Mouse (Mus musculus) CD4-positive, CD25-positive, alpha-beta regulatory T cell, adult 2 months (primary cell): ENCODE data around the gene Cbfb.
"Not testable (repeated sequence)": the region's sequence is repeated elsewhere in the genome, so short reads cannot be mapped to it uniquely, and the experiment has no call there.

ENCODE experiments used
- DNase-seq: peaks from one replicate; pipeline ENCODE4 v3.0.0-alpha.2; 2012; ENCODE audit warnings: low read depth, low spot score

The Cbfb gene

DNA sequence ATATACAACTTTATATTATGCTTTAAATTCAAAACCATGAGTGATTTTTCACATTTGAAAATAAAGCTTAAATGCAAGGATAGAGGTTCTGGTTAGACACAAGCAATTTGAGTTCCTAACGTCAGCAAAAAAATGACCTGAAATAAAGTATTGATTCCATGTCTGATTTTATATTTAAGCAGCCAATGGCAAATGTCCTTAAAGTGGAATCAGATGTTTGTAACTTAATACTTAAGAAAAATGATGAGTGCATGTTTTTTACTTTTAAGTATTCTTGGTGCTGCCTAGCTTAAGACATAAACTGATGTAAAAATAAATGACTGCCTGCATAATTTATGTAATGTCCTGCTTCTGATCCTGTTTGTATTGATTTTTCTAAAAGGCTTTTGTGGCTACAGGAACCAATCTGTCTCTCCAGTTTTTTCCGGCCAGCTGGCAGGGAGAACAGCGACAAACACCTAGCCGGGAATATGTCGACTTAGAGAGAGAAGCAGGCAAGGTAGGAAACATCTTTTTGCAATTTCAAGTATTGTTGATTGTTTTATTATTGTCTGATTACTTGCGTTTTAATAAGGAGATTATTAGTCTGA lies 7.8 kb downstream of the Cbfb start:
- DNase-seq = no peak

DNA sequence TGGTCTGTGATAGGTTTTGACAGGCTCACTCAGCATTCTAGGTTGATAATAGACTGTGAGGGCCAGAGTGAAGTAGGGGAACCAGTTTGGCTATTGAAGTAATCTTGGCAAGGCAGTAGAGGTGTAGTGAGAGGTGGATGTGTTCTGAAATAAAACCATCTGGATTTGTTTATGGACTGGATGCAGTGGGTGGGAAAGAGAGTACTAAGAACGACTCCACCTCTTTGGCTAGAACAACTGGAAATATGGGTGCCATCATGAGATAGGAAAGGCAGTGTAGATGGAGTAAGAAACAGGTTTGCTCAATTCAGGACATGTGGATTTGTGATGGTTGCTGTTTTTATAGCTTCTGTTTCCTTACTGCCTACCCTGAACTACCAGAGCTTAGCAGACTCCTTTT lies 11.7 kb downstream of the Cbfb start:
- no peak for DNase-seq

- DNase-seq = no peak
Observed at GRCm38 (mm10) chr8:105186467-105187005, 16.1 kb downstream of the Cbfb start.

- no peak for DNase-seq
Observed at GRCm38 (mm10) chr8:105192182-105192581, 21.7 kb downstream of the Cbfb start.

- DNase-seq = no peak
Observed at GRCm38 (mm10) chr8:105205748-105206147, 35.3 kb downstream of the Cbfb start.

- no peak for DNase-seq
Observed at GRCm38 (mm10) chr8:105206766-105207275, 36.3 kb downstream of the Cbfb start.

DNA sequence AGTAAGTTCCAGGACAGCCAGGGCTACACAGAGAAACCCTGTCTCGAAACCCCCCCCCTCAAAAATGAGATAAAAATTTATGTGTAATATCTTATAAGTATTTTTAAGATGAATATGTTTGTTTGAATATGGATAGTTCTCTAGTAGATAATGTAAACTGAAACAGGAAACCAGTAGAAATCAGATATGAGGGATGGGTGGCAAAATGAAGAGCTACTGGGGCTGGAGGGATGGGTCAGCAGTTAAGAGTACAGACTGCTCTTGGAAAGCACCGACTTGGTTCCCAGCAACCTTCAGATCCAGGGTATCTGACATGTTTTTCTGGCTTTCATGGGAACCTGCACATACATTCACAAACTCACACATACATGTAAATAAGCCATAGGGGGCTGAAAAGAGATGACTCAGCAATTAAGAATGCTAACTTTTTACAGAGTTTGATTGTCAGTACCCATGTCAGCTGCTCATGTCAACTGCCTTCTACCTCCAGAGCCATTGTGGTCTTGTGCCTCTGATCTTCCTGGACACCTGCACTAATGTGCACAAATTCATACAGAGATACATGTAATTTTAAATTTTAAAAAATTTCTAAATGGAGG lies 37.3 kb downstream of the Cbfb start:
- DNase-seq = no peak

GRCm38 (mm10) chr8:105209153-105210110 lies 39.0 kb downstream of the Cbfb start:
- no peak for DNase-seq

DNA sequence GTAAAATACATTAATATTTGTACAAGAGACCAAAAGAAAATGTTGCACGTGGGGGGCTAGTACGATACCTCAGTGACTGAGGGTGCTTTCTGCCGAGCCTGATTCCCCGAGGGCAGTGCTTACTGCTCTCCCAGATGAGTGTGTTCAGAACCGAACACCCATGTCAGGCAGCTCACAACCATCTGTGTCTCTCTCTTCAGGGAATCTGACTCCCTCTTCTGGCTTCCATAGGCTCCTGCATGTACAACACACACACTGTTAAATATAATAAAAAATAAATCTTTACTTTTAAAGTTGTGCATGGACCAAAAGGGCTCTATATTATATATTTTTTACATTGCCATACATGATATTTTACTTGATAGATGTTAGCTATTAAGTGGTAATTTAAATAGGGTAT lies 43.6 kb downstream of the Cbfb start:
- peak; percentile 8 for DNase-seq

DNA sequence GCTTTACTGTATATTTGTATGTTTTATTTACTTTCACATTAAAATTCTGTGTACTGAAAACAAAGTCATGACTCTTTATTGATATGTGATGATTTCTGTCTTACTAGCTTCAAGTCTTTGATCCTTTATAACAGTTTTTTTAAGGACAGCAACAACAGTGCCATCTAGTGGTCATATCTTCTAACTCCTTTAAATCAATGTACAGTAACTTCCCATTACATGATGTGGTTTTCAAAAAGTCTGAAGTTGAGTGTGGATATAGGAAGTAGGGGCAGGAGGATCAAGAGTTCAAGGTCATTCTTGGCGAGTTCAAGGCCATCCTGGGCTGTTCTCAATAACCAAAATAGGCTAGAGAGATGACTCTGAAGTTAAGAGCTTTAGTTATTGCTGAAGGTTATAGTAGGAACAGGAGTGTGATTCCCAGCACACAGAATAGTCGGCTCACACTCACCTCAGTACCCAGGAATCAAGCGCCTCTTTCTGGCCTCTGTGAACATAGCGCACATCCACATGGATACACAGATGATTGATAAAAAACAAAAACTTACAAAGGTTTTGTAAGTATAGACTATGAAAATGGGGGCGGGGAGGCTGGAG lies 47.5 kb downstream of the Cbfb start:
- peak; percentile 76 for DNase-seq

- no peak for DNase-seq
Observed at GRCm38 (mm10) chr8:105223850-105224249, 53.4 kb downstream of the Cbfb start.

DNA sequence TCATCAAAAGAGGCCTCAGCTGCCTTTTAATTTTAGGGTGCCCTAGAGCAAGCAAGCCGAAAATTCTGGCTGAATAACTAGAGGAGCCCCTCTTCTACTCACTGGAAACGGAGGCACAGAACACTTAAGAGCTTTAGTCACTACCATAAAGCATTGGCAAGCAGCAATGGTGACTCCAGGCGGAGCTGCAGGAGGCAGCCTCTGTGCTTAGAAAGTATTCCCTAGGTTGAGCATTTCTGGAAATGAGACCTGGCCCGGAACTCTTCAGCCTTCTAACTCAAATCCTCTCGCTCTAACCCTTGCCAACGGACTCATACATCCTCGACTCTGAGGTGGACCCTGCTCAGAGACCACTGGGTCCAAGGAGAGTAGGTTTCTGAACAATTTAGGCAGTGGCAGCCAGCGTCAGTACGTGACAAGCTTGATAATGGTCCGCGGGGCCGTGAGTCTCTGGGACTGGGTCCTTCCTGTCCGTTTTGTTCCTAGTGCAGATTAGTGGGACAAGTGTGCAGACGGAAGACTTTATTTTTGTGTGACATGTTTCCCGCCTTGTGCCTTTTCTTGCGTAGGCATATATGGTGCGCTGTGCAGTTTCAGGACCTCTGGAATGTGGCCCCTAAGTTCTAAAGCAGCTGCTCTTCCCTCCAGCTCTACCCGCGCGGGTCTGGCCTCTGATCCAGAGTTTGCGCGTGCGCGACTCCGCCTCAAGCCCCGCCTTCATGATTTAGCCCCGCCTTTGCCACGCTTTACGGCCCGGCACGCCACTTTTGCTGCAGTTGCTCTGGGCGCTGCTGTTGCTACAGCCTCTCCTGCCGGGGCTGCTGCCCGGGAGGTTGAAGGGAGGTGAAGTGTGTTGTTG lies 54.2 kb downstream of the Cbfb start, which contains the start of gene D230025D16Rik:
Gene D230025D16Rik (plus strand): TSS at position 733 of the 859 bp plus-strand sequence.
- peak; percentile 97 for DNase-seq

DNA sequence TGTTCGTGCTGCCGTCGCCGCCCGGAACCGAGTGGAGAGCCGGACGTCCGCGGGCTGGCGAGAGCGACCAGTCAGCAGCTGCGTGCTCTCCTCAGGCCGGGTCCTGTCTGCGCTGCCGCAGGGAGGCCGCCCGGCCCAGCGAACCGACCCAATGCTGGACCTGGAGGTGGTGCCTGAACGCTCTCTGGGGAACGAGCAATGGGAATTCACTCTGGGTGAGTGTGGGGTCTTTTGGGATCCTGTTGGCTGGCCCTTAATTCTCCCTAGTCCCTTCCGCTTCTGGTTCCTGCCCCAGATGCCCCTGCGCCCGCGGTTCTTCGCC lies 54.8 kb downstream of the Cbfb start:
- DNase-seq = no peak

GRCm38 (mm10) chr8:105225917-105226316 lies 55.4 kb downstream of the Cbfb start:
- DNase-seq = no peak

DNA sequence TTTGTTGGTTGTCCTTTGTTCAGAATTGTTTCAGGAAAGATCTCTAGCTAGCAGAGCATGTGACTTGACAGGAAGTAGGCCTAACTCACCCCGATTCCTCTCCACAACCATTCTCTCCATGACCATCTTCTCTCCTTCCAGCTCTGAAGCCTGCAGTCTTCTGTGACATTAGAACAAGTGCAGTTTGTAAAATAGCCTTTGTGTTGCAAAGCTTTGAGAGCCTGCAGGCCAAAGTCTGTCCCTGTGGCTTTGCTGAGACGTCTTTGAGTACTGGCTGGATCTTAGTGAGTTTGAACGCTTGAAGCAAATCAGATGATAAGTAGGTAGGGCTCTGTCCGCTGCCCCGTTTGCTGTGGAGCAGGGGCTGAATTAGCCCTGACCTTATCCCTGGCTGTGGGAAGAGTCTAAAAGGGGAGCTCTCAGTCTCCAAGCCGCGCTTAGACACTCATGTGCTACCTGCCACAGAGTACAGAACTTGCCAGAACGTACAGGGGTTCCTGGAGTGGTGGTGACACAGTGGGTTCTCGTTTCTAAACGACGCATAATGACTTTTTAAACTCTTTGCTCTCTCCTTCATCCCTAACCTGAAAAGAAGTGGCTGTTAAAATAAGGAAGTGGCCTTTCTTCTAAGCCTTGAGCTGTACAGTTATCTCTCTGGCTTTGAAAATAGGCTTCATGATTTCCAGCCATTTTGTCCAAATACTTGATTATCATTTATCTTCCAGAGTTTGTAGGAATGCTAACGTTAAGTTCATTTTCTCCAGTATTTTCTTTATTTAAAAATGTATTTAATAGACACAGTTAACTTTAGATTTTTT lies 61.2 kb downstream of the Cbfb start:
- no peak for DNase-seq

- DNase-seq = not testable (repeated sequence)
Observed at GRCm38 (mm10) chr8:105232321-105232693, 61.8 kb downstream of the Cbfb start.

GRCm38 (mm10) chr8:105233126-105233935 lies 62.9 kb downstream of the Cbfb start:
- no peak for DNase-seq

GRCm38 (mm10) chr8:105235206-105235605 lies 64.7 kb downstream of the Cbfb start:
- no peak for DNase-seq
